Mouse (Mus musculus): ENCODE data around the gene Olfr1377.

DNA sequence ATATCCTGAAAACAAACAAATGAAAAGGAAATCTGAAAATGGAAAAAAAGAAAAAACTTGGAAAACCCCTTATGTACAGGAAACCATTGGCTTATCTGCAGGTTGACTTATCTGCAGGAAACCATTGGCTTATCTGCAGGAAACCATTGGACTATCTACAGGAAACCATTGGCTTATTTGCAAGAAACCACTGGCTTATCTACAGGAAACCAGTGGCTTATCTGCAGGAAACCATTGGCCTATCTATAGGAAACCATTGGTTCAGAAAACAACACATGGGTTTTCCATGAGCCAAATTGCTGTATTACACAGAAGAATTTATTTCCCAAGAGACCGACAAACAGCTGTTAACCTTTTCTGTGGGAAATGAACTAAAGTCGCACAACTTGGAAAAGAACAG, 16.9 kb upstream of the Olfr1377 start:
- TF ChIP-seq RCOR1 (IDR thresholded peaks at IDR 0.05; ENCODE audit: low read depth, low read length) (no peak), NELFE (IDR thresholded peaks at IDR 0.05; ENCODE audit: low read depth, low read length) (no peak), POLR2A (IDR thresholded peaks at IDR 0.05; ENCODE audit: control insufficient read depth in 1 of 2, insufficient read depth in 1 of 2, low read depth in 1 of 2, low read length in 2 of 2, poor library complexity in 1 of 2) (no peak), UBTF (IDR thresholded peaks at IDR 0.05; ENCODE audit: borderline replicate concordance, insufficient read depth, low read depth, low read length) (no peak), ZC3H11A (IDR thresholded peaks at IDR 0.05; ENCODE audit: low read depth, low read length) (no peak), SIN3A (IDR thresholded peaks at IDR 0.05; ENCODE audit: low read length) (no peak), CTCF (IDR thresholded peaks at IDR 0.05 in 2 of 3, conservative IDR thresholded peaks at IDR 0.05 in 1 of 3; ENCODE audit: control insufficient read depth in 1 of 3, insufficient read depth in 1 of 3, low read depth in 2 of 3, low read length in 3 of 3, poor library complexity in 1 of 3, severe bottlenecking in 1 of 3) (no peak), USF2 (IDR thresholded peaks at IDR 0.05; ENCODE audit: borderline replicate concordance in 1 of 2, insufficient read depth in 1 of 2, low read depth in 1 of 2, low read length in 2 of 2) (no peak), ZMIZ1 (IDR thresholded peaks at IDR 0.05; ENCODE audit: low read depth, low read length) (no peak), EP300 (IDR thresholded peaks at IDR 0.05; ENCODE audit: low read depth in 1 of 2, low read length in 2 of 2) (peak; percentile 13 to 48; a peak in 1 of 4 replicates), BHLHE40 (IDR thresholded peaks at IDR 0.05; ENCODE audit: borderline replicate concordance, low read depth, low read length) (no peak), GABPA (IDR thresholded peaks at IDR 0.05; ENCODE audit: low read depth, low read length) (no peak), ZNF384 (IDR thresholded peaks at IDR 0.05; ENCODE audit: low read depth, low read length) (no peak), E2F4 (IDR thresholded peaks at IDR 0.05; ENCODE audit: borderline replicate concordance, low read depth, low read length) (no peak)

Measured in MEL (cell line).